Mouse (Mus musculus): ENCODE measurements around the gene Cyp2c38. TPM values are rescaled to one million over a fixed set of nuclear protein-coding genes. Genes with fewer than 3 reads are reported as not detected.
"Not testable (repeated sequence)": the region's sequence is repeated elsewhere in the genome, so short reads cannot be mapped to it uniquely, and the experiment has no call there.

Gene Cyp2c38
- not detected for total RNA-seq (2021)
- long read RNA-seq, experiment 1, result 0 reads
- long read RNA-seq, experiment 2, result 0 reads

GRCm38 (mm10) chr19:39462941-39463340 lies at the start of gene Cyp2c38:
Cyp2c38 (minus strand) TSS chr19:39463075.
- DNase-seq, result no peak

DNA sequence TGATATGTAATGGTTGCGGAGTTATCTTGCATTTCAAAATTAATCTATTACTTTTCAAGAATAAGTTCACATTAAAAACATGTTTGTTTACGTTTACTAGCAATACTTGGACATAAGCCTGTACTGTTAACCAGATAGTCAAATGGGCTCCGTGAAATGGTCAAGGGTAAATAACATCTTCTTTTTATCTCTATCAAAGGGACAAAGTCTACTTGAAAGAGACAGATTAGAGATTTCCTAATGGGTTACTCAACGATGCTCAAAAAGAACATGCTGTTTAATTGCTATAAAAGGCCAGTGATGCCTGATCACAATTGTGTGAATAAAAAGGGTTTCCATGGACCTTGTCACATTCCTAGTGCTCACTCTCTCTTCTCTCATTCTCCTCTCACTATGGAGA lies 47.7 kb upstream of the Cyp2c38 start, which contains the start of gene Cyp2c39:
Gene Cyp2c39 (plus strand): TSS at position 329 of the 400 bp plus-strand sequence.
- no peak for DNase-seq

GRCm38 (mm10) chr19:39509533-39509932 lies 46.7 kb upstream of the Cyp2c38 start:
- no peak for DNase-seq

- DNase-seq, result no peak
Observed at GRCm38 (mm10) chr19:39506341-39506740, 43.5 kb upstream of the Cyp2c38 start.

GRCm38 (mm10) chr19:39483961-39484360 lies 21.1 kb upstream of the Cyp2c38 start:
- DNase-seq, result not testable (repeated sequence)

DNA sequence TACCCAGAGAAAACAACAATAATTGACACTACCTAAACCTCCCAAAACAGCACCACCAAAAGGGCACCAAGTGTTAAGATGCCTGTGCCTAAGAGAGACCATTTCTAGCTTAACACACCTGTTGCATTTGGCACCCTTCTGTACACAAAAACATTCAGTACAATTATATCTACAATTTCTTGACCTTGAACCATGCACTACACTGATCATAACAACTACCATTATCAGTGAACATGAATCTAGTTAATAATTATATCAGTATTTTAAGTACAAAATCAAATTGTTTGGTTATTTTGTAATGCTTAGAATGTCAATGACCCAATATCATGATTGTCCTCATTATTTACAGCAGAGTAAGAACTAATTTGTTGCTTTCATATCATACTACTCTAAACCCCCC lies 1.0 kb upstream of the Cyp2c38 start:
- no peak for DNase-seq

Other genes with a start within 250 kb of the Cyp2c38 start
- gene Cyp2c29, start 193.7 kb downstream of the Cyp2c38 start, total RNA-seq (2021), result not detected
- gene Cyp2c39, start 47.8 kb upstream of the Cyp2c38 start, total RNA-seq (2021), result not detected
- not detected for gene Cyp2c67, start 186.0 kb upstream of the Cyp2c38 start, total RNA-seq (2021)